Mouse (Mus musculus) T-cell, adult 2 months (primary cell): ENCODE measurements around the gene Traf3ip1.
A peak's percentile ranks its signal among the peaks of the same experiment; 100 is the strongest.

Experiments
- DNase-seq: peaks from one replicate; pipeline ENCODE4 v3.0.0; 2022; ENCODE audit warnings: low spot score

The Traf3ip1 gene

GRCm38 (mm10) chr1:91494457-91495140 lies at the start of gene Traf3ip1:
TSS of gene Traf3ip1 (plus strand) at chr1:91494647.
- DNase-seq: peak; percentile 85

- DNase-seq: no peak
These were observed 49.3 kb upstream of the Traf3ip1 start for GRCm38 (mm10) chr1:91444841-91445830.

GRCm38 (mm10) chr1:91446060-91446459 lies 48.4 kb upstream of the Traf3ip1 start:
- no peak for DNase-seq

GRCm38 (mm10) chr1:91446511-91446910 lies 47.9 kb upstream of the Traf3ip1 start:
- no peak for DNase-seq

GRCm38 (mm10) chr1:91448688-91449087 lies 45.8 kb upstream of the Traf3ip1 start:
- DNase-seq: no peak

GRCm38 (mm10) chr1:91450851-91451250 lies 43.6 kb upstream of the Traf3ip1 start:
- DNase-seq: no peak

- no peak for DNase-seq
These were observed 42.8 kb upstream of the Traf3ip1 start for GRCm38 (mm10) chr1:91451547-91452084.

- DNase-seq: no peak
These were observed 40.5 kb upstream of the Traf3ip1 start for GRCm38 (mm10) chr1:91453932-91454331.

GRCm38 (mm10) chr1:91454366-91454765 lies 40.1 kb upstream of the Traf3ip1 start:
- DNase-seq: no peak

GRCm38 (mm10) chr1:91454927-91455326 lies 39.5 kb upstream of the Traf3ip1 start:
- no peak for DNase-seq

GRCm38 (mm10) chr1:91455661-91456161 lies 38.7 kb upstream of the Traf3ip1 start:
- no peak for DNase-seq

- DNase-seq: peak; percentile 26
These were observed 38.1 kb upstream of the Traf3ip1 start for GRCm38 (mm10) chr1:91456301-91456801.

- DNase-seq: no peak
These were observed 37.3 kb upstream of the Traf3ip1 start for GRCm38 (mm10) chr1:91457116-91457515.

- no peak for DNase-seq
These were observed 36.7 kb upstream of the Traf3ip1 start for GRCm38 (mm10) chr1:91457698-91458097.

GRCm38 (mm10) chr1:91458223-91458861 lies 36.1 kb upstream of the Traf3ip1 start:
- DNase-seq: peak; percentile 10

- DNase-seq: peak; percentile 100
These were observed 35.2 kb upstream of the Traf3ip1 start, which contains the start of gene Per2 for GRCm38 (mm10) chr1:91459059-91459809. TSS of gene Per2 (minus strand) at chr1:91459324.

- DNase-seq: no peak
These were observed 34.4 kb upstream of the Traf3ip1 start for GRCm38 (mm10) chr1:91460069-91460468.

- no peak for DNase-seq
These were observed 33.9 kb upstream of the Traf3ip1 start for GRCm38 (mm10) chr1:91460564-91460963.

GRCm38 (mm10) chr1:91463336-91463995 lies 31.0 kb upstream of the Traf3ip1 start:
- no peak for DNase-seq

- DNase-seq: no peak
These were observed 30.0 kb upstream of the Traf3ip1 start for GRCm38 (mm10) chr1:91464436-91464835.
